Mouse (Mus musculus) layer of hippocampus, postnatal 14 days (tissue): ENCODE data around the gene Kcnj8. TPM values are rescaled to one million over a fixed set of nuclear protein-coding genes. Genes with fewer than 3 reads are reported as not detected.

Source experiments
- total RNA-seq, 2 experiments: library from RNA; stranded (reverse); gene quantifications; 2 replicates each; pipeline ENCODE4 v1.2.3; 2021

Gene Kcnj8
- total RNA-seq, 2 experiments from 2014 or later = 2.8 to 4.1 TPM

Other genes starting within 250 kb of the Kcnj8 start
- gene Slco1a5, start 248.6 kb downstream of the Kcnj8 start, total RNA-seq = under 1 TPM in 1 of 2 experiments, not detected in 1; 0.16 TPM
- 10 to 100 TPM; 10.9 to 13.0 TPM for gene Pyroxd1, start 226.0 kb downstream of the Kcnj8 start, total RNA-seq
- 10 to 100 TPM; 22.2 to 25.2 TPM for gene Recql, start 184.5 kb downstream of the Kcnj8 start, total RNA-seq
- 10 to 100 TPM; 26.7 to 27.5 TPM for gene Golt1b, start 184.4 kb downstream of the Kcnj8 start, total RNA-seq
- gene Spx, start 158.2 kb downstream of the Kcnj8 start, total RNA-seq = 1 to 10 TPM; 1.4 to 1.7 TPM
- under 1 TPM in 1 of 2 experiments, not detected in 1; 0.23 TPM for gene Gys2, start 98.5 kb downstream of the Kcnj8 start, total RNA-seq
- 100 to 1,000 TPM; 450 to 461 TPM for gene Ldhb, start 63.7 kb downstream of the Kcnj8 start, total RNA-seq
- gene Abcc9, start 130.7 kb upstream of the Kcnj8 start, total RNA-seq = 1 to 10 TPM; 7.1 to 8.1 TPM
- gene Cmas, start 185.1 kb upstream of the Kcnj8 start, total RNA-seq = 100 to 1,000 TPM; 119 to 124 TPM
- under 1 TPM; 0.17 to 0.28 TPM for gene Sult6b2, start 232.9 kb upstream of the Kcnj8 start, total RNA-seq